Mouse (Mus musculus) retina, embryonic 14.5 days (tissue): ENCODE results near the gene Bckdhb.
A peak's percentile ranks its signal among the peaks of the same experiment; 100 is the strongest.
"Not testable (repeated sequence)": the region's sequence is repeated elsewhere in the genome, so short reads cannot be mapped to it uniquely, and the experiment has no call there.

Experiments used
- DNase-seq: peaks from one replicate; pipeline ENCODE4 v3.0.0-alpha.2; 2015; ENCODE audit warnings: low spot score

The Bckdhb gene

DNA sequence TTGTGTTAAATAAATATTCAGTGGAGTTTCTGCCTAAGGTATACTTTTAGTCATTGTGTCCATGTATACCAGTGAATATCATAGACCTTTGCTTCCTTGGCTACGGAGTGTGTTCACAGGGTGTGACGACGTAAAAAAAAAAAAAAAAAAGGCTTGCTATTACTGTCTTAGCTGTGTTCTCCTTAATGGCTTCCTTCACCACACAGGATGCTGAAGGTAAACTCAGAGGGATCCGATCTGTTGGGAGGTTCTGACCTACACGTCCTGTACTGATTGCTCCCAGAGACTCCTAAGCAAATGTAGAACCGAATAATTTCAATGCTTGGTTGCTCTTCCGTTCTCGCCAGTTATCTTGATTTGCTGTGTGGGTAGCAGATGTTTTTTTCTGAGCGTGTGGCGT lies 38.4 kb downstream of the Bckdhb start:
- no peak for DNase-seq

DNA sequence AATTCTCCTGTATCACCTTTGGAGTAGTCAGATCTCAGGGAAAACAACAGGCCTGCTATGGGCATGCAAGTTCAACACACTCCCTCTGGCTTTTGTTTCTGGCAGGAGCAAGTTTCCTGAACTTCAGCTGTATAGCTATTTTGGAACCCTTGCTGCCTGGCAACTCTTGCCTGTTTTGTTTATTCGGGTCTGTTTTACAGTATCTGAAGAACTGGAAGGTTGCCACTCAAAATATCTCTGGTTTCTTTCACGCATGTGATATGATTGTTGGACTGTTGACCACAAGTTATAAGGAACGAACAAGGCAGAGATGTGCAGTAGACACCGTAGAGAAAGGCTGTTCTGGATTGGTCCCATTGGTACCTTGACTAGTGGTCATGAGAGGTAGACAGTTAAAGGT lies 39.4 kb downstream of the Bckdhb start:
- DNase-seq, result no peak

DNA sequence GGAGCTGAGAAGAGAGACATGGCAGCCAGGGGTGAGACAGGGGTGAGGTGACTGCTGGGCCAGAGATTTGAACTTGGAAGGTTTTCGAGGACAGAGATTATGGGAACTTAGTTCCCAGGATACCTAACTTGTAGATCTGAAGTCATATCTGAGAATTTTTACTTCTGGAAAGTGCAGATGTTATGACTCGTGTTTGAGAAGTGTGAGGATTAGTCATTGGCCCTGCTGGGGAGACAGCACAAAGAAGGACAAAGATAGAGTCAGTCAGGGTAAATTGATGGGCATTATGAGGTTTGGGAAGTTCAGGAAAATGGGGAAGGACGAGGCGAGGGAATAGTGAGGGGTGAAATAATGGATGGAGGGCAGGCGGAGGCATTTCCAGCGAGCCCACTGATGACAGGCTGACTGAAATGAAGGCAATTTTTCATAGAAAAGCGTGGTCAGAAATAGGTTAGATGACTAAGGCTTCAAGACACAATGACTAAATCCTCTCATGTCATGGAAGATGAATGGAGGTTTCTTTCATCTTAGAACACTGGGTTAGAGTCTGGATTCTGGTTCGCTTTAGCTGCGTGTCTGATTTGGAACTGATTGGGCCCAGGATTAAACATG lies 42.6 kb downstream of the Bckdhb start:
- DNase-seq, result no peak

DNA sequence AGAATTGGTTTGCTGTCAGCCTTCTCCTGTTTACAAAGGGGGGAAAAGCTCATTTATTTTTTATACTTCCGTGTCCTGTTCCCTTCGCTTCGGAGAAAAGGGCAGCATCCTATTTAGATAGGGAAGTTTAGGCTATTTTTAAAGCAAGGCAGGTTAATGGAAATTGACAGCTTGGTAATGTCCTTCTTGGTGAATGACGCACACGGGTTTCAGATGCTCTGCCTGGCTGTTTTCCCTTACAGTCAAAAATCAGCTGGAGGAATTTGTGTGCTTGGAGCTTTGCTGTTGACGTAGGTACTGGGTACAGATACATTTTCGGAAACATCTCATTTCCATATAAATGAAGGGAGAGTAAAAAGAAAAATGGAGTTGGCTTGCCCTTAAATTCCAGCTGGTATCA lies 44.4 kb downstream of the Bckdhb start:
- DNase-seq, result no peak

- DNase-seq, result no peak
These were observed 48.5 kb downstream of the Bckdhb start for GRCm38 (mm10) chr9:83973467-83973866.

DNA sequence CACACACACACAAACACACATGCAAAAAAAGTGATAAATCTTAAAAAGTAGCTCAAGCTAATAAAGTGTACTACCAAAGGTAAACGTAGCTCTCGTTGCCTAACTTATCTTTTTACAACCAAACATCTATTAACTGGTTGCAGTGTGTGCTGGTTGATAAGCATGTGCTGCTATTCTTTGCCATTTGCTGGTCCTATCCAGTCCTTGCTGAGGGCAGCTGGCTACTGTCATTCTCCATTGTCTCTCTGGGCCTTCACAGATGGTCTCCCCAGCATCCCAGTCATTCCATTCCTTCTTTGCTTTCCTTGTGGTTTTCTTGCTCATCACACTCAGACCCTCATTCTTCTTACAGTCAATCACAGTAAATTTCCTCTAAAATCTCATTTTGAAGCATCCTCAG lies 50.9 kb downstream of the Bckdhb start:
- no peak for DNase-seq

DNA sequence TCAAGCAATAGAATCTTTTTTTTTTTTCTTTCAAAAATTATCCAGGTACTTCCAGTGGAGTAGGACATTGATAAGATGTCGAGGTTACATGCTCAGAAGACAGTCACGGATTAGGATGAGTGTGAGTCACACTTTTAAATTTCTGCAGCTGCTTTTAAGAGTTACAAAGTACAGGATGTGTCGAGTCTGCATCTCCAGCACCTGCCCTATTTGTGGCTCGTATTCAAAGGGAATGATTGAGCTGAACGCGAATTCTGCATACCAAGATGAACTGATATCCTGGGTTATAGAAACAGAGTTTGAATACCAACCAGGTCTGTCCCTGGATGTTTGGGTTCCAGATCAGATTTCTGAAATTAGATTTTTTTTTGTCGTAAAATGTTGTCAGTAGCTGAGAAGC lies 56.3 kb downstream of the Bckdhb start:
- no peak for DNase-seq

- no peak for DNase-seq
These were observed 84.0 kb downstream of the Bckdhb start for GRCm38 (mm10) chr9:84008961-84009360.

- no peak for DNase-seq
These were observed 86.2 kb downstream of the Bckdhb start for GRCm38 (mm10) chr9:84011146-84011545.

- DNase-seq, result not testable (repeated sequence)
These were observed 93.2 kb downstream of the Bckdhb start for GRCm38 (mm10) chr9:84018141-84018540.

- DNase-seq, result peak; percentile 60
These were observed 94.7 kb downstream of the Bckdhb start for GRCm38 (mm10) chr9:84019627-84020026.

DNA sequence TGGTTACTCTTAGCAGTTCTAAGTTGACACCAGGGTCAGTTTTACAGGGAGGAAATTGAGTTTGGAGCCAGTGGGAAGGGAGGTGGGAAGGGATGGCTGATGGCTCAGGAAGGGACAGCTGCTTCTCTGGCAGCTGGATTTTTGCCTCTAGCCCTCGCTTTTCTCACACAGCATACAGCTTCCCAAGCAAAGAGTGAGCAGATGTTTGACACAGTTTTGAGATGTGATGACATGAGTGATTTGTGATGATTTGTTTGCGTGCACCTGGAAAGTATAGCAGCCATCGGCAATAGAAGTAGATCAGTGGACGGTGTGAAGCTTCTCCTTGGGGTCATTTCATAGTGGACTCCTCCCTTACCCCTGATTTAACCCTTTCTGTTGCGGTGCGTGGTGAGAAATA lies 96.2 kb downstream of the Bckdhb start:
- no peak for DNase-seq

DNA sequence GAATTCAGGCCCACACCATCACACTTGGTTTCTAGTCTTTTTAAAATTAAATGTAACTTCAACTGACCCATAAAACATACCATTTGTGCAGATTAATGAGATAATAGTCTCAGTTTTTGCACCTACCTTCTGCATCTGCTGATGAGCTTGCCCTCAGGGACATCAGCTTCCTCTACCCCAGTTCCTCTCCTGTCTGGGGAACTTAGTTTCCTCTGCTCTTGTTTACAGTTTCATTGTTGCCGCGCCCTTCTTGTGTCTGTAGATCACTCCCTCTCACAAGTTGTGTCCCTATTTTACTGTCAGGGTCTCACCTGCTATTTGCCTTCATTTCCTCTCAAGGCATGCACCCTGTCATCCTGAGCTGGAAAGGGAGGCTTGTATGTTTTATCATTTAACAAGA lies 103.2 kb downstream of the Bckdhb start:
- no peak for DNase-seq

GRCm38 (mm10) chr9:84030691-84031290 lies 105.8 kb downstream of the Bckdhb start:
- DNase-seq, result no peak

- no peak for DNase-seq
These were observed 106.5 kb downstream of the Bckdhb start for GRCm38 (mm10) chr9:84031406-84031805.

- DNase-seq, result peak; percentile 64
These were observed 107.9 kb downstream of the Bckdhb start for GRCm38 (mm10) chr9:84032669-84033341.

DNA sequence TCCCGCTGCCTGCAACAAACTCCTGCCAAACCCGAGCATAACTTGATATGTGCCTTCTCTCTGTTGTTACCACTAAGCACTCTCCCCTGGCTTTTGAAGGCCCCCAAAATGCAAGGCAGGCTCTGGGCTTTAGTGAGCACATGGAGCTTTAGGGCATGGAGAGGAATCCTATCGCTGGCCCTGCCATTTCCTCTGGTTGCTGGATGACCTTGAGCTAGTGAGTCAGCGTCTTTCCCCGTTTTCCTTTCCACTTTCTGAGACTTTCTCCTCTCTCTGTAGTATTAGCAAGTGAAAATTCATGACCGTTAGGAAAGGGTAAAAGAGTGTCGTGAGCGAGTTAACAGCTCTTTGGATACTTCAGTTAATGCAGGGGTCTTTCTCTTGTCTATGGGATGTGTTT lies 111.1 kb downstream of the Bckdhb start:
- no peak for DNase-seq

DNA sequence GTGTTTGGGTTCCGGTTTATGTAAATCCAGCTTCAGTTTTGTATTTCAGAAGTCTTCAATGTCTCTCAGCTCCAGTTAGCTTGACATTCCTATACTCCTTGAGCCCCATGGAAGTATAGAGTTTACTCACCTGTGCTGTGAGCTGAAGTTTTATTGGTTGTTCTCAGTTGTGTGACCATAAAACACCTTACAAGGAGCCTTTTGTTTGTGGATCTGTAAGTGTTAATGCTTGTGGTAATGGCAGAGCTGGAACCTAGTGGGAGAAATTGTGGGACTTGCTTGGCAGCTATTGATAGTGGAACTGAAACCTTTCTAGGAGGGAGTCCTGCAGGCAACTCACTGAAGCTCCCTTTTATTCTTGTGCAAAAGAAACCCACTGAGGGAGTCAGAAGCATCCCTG lies 112.3 kb downstream of the Bckdhb start:
- DNase-seq, result no peak

DNA sequence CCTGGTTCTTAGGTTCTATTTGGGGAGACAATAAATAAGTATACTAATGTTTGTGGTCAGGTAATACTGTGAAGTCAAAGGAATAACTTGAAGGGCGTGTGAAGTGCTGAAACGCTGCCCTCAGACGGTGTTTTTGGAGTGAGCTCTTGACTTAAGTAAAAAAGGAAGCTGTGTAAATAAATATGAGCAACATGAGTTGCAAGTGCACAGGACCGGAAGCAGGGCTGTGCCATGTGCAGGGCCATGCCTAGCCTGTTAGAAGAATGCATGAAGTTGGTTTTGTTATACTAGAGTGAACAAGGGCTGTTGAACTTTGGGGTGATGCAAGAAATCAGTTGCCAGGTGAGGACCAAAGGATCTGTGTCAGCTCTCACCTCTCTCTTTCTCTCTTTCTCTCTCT lies 114.0 kb downstream of the Bckdhb start:
- no peak for DNase-seq

GRCm38 (mm10) chr9:84040376-84040775 lies 115.4 kb downstream of the Bckdhb start:
- no peak for DNase-seq

- DNase-seq, result no peak
These were observed 116.8 kb downstream of the Bckdhb start for GRCm38 (mm10) chr9:84041631-84042277.

DNA sequence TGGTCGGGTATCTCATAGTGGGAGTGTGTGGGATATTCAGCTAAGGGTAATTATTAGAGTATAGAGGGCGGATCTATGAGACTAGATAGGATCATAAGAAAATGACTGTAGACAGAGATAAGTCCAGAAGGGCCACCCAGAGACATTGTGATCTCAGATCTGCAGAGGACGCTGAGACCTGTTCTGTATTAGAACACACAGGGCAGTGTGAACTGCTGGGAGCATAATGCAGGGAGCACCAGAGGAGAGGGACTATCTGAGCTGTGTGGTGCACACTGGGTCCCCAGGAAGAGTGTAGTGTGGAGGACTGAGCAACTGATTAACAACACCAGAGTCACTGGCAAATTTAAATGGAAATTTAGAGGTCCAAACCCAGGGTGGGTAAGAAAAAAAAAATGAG lies 117.6 kb downstream of the Bckdhb start:
- no peak for DNase-seq

GRCm38 (mm10) chr9:84044136-84044535 lies 119.2 kb downstream of the Bckdhb start:
- no peak for DNase-seq
